Mouse (Mus musculus): ENCODE results near the gene Olfr1502. TPM values are rescaled to one million over a fixed set of nuclear protein-coding genes. Genes with fewer than 3 reads are reported as not detected.
"Not testable (repeated sequence)": the region's sequence is repeated elsewhere in the genome, so short reads cannot be mapped to it uniquely, and the experiment has no call there.

Gene Olfr1502
- total RNA-seq (2022) = not detected

DNA sequence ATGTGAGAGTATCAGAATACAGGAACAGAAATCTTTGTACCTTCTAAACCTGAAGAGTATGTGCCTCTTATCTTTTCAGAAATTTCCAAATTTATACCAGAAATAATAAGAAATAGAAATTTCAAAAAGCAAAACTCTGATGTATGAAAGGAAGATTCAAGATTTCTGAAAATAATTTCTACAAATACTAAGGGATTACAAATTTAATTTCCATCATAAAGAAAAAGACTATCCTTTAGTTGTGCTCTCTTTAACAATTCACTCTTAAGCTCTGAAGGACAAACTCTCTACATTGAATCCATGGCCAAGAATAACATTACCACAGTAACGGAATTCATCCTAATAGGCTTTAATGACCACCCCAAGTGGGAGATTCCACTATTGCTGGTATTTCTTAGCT lies at the start of gene Olfr1502:
Gene Olfr1502, plus strand, starts transcription at position 301 of the 400 bp plus-strand sequence.
- no peak for DNase-seq (ENCODE audit: low spot score in 2 of 2)

- DNase-seq (ENCODE audit: low spot score in 2 of 2) = no peak
Measured at GRCm38 (mm10) chr19:13812823-13813222, 48.8 kb upstream of the Olfr1502 start.

GRCm38 (mm10) chr19:13818827-13819226 lies 42.8 kb upstream of the Olfr1502 start:
- no peak for DNase-seq (ENCODE audit: low spot score in 2 of 2)

DNA sequence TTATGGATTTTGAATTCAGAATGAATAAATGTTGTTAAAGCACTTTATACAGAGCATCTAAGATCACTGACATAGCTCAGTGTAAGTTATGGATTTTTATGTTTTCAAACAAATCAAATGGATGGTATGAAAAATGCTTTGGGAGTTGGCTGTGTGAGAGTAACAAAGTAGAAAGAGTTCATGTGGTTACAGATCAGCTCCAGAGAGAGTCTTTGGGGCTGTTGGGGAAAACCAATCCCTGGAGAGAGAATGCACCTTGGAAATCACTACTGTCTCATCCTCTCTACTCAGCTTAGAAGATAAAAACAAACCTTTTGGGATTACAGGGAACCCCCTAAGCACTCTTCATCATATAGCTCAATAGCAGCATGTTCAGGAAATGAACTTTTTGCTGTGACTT lies 42.2 kb upstream of the Olfr1502 start, which contains the start of gene Olfr1499:
Gene Olfr1499, minus strand, starts transcription at position 101 of the 400 bp plus-strand sequence.
- no peak for DNase-seq (ENCODE audit: low spot score in 2 of 2)

DNA sequence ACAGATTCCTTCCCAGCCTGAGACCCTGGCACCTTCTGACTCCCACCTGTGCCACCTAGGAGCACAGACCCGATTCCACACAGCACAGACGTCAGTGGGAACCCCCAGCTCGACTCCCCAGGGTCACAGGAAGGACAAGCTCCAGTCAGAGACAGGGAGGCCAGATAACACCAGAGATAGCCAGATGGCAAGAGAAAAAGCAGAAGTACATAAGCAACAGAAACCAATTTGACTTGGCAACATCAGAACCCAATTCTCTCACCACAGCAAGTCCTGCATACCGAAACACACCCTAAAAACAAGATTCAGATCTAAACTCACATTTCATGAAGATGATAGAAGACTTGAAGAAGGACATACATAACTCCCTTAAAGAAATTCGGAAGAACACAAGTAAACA lies 40.7 kb upstream of the Olfr1502 start:
- DNase-seq (ENCODE audit: low spot score in 2 of 2) = no peak

- no peak for DNase-seq (ENCODE audit: low spot score in 2 of 2)
Measured at GRCm38 (mm10) chr19:13828447-13828846, 33.1 kb upstream of the Olfr1502 start.

DNA sequence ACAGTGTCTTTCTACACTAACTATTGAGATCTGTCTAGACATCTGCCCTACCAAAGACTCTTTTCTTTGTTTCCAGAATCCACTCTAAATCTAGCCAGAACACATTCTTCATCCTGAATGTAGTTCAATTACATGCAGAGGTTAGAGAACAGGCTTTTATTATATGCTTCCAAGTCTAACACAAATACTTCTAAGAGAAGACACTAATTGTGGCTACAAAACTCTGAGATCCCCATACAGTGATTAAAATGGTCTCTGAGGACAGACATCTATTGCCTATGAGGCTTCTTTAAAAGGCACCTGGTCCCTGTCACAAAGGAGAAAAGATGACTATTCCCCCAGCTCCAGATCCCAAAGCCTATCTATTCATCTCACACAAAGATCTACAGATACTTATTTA lies 31.2 kb upstream of the Olfr1502 start, which contains the start of gene Olfr1500:
Gene Olfr1500, minus strand, starts transcription at position 101 of the 400 bp plus-strand sequence.
- DNase-seq (ENCODE audit: low spot score in 2 of 2) = no peak

- DNase-seq (ENCODE audit: low spot score in 2 of 2) = not testable (repeated sequence)
Measured at GRCm38 (mm10) chr19:13850592-13850991, 11.0 kb upstream of the Olfr1502 start, which contains the start of gene Olfr1501. Gene Olfr1501, minus strand, starts transcription at chr19:13850692.

DNA sequence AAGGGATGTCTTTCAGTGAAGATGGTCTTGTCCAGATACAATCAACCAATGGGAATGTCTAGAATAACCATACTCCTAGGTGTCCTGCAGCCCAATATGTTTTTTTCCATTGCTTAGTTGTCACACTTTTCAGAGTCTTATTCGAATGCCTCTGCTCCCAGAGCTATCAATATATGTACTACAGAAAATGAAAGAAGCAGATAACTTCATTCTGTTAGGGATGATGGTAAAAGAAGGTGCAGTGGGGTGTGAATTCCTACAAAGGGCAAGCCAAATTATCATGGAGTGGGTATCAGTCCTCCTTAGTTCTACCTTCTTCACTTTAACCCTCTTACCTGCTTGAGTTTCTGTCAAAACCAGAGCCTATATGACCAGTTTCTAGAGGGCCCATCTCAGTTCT lies 36.2 kb downstream of the Olfr1502 start, which contains the start of gene Olfr1504:
Gene Olfr1504, minus strand, starts transcription at position 101 of the 400 bp plus-strand sequence.
- no peak for DNase-seq (ENCODE audit: low spot score in 2 of 2)

Other genes starting within 250 kb of the Olfr1502 start
- gene Olfr1487, start 244.4 kb upstream of the Olfr1502 start, total RNA-seq (2022) = not detected
- gene Olfr1489, start 230.2 kb upstream of the Olfr1502 start, total RNA-seq (2022) = not detected
- gene Olfr1490, start 210.7 kb upstream of the Olfr1502 start, total RNA-seq (2022) = not detected
- gene Olfr1491, start 164.5 kb upstream of the Olfr1502 start, total RNA-seq (2022) = not detected
- gene Olfr1493-ps1, start 138.5 kb upstream of the Olfr1502 start, total RNA-seq (2022) = not detected
- gene Olfr1494, start 122.1 kb upstream of the Olfr1502 start, total RNA-seq (2022) = not detected
- gene Olfr1495, start 97.2 kb upstream of the Olfr1502 start, total RNA-seq (2022) = not detected
- gene Olfr1496, start 83.9 kb upstream of the Olfr1502 start, total RNA-seq (2022) = not detected
- gene Olfr1497, start 63.6 kb upstream of the Olfr1502 start, total RNA-seq (2022) = not detected
- gene Olfr1499, start 42.3 kb upstream of the Olfr1502 start, total RNA-seq (2022) = not detected
- not detected for gene Olfr1500, start 31.3 kb upstream of the Olfr1502 start, total RNA-seq (2022)
- gene Olfr1501, start 11.1 kb upstream of the Olfr1502 start, total RNA-seq (2022) = not detected
- not detected for gene Olfr1504, start 36.1 kb downstream of the Olfr1502 start, total RNA-seq (2022)
- not detected for gene Olfr1505, start 51.7 kb downstream of the Olfr1502 start, total RNA-seq (2022)

All from left cerebral cortex, adult 8-10 months (tissue).